Mouse (Mus musculus) cerebellum, adult 2 months (tissue): ENCODE data around the gene Abcb11.

Source experiments
- CTCF ChIP-seq: fragments of 200-500 bp; IDR thresholded peaks from 2 replicates; pipeline ENCODE4 v1.5.1; 2011; ENCODE audit warnings: low read depth, mild to moderate bottlenecking, control low read depth, low read length, moderate library complexity, borderline replicate concordance; ENCODE audit not compliant: insufficient read depth
- POLR2A ChIP-seq: fragments of 200-500 bp; IDR thresholded peaks from 2 replicates; pipeline ENCODE4 v1.6.1; 2011; ENCODE audit warnings: low read length, control low read depth, borderline replicate concordance; ENCODE audit not compliant: insufficient read depth

DNA sequence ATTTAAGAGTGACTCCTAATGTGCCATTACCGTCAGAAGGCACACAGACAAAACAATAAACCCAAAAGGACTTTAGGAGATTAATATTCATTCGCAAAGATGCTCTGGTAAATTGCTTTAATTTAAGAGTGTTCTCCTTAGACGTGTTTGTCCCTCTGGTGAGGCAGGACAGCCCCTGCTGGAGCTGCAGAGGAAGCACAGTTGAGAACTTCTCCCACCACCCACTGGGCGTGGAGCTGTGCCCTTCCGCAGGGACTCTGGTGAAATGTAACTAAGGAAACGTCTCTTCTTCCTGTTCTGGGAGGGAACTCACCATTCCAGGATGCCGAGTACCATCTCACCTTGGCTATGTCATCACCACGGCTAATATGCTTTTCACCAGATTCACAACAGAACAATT, 39.3 kb upstream of the Abcb11 start:
- TF ChIP-seq CTCF = no peak
- no peak for TF ChIP-seq POLR2A
